Mouse (Mus musculus): ENCODE results near the gene Spout1.

GRCm38 (mm10) chr2:30151840-30152239 lies 26.4 kb downstream of the Spout1 start:
- TF ChIP-seq POLR2A (IDR thresholded peaks at IDR 0.05; ENCODE audit: borderline replicate concordance, extremely low read depth, low read depth, low read length) (no peak), CTCF (IDR thresholded peaks at IDR 0.05; ENCODE audit: insufficient read depth, low read length) (no peak)

All from lung, adult 2 months (tissue).